Mouse (Mus musculus) heart, embryonic 15.5 days (tissue): ENCODE results near the gene Ctf2. TPM values are rescaled to one million over a fixed set of nuclear protein-coding genes. Genes with fewer than 3 reads are reported as not detected.

Source experiments
- ATAC-seq: fragments of 200-750 bp; cut with Nextera tagmentation; replicated peaks from 2 replicates; pipeline ENCODE4 v1.8.0; 2017; ENCODE audit warnings: low read depth, moderate TSS enrichment; ENCODE audit not compliant: insufficient number of reproducible peaks, insufficient read depth, low FRiP score
- H3K27ac ChIP-seq: fragments of 300-500 bp; sonication (generic); 2 replicates; pipeline ENCODE4 v1.5.1; 2015; ENCODE audit warnings: mild to moderate bottlenecking, inconsistent platforms
- H3K27me3 ChIP-seq: fragments of 300-500 bp; sonication (generic); 2 replicates; pipeline ENCODE4 v1.6.1; 2015; ENCODE audit warnings: inconsistent platforms
- H3K36me3 ChIP-seq: fragments of 300-500 bp; sonication (generic); 2 replicates; pipeline ENCODE4 v1.6.1; 2015; ENCODE audit warnings: mild to moderate bottlenecking, inconsistent platforms
- H3K4me1 ChIP-seq: fragments of 300-500 bp; sonication (generic); replicated peaks from 2 replicates; pipeline ENCODE4 v1.6.1; 2015; ENCODE audit warnings: inconsistent platforms
- H3K4me2 ChIP-seq: fragments of 300-500 bp; sonication (generic); 2 replicates; pipeline ENCODE4 v1.6.1; 2015; ENCODE audit warnings: inconsistent platforms, mild to moderate bottlenecking, moderate library complexity
- H3K4me3 ChIP-seq: fragments of 300-500 bp; sonication (generic); 2 replicates; pipeline ENCODE4 v1.5.1; 2015; ENCODE audit warnings: mild to moderate bottlenecking, inconsistent platforms
- H3K9ac ChIP-seq: fragments of 300-500 bp; sonication (generic); 2 replicates; pipeline ENCODE4 v1.6.1; 2015; ENCODE audit warnings: mild to moderate bottlenecking, inconsistent platforms
- H3K9me3 ChIP-seq: fragments of 300-500 bp; sonication (generic); replicated peaks from 2 replicates; pipeline ENCODE4 v1.6.1; 2016; ENCODE audit warnings: inconsistent platforms
- WGBS: fragments of 180-500 bp; shearing (Covaris S2); methylation state at CpG from one replicate; pipeline ENCODE4 v1.1.7; 2015; ENCODE audit warnings: mixed read lengths; 5-methylcytosine and 5-hydroxymethylcytosine counted together
- polyA plus RNA-seq: library from polyadenylated mRNA; unstranded; fragments of >200 nt; fragmentation: Nextera tagmentation; extraction: Ambion mirVana; gene quantifications from 2 replicates; pipeline ENCODE4 v1.2.1, GENCODE M21; 2015

Gene Ctf2
- polyA plus RNA-seq, 1 experiment from 2014 or later = 0.20 TPM

- peak; percentile 9; the same call in 1 of the 2 replicates for ATAC-seq
- peaks cover 35% of the 10 kb centered on the region for H3K4me1 ChIP-seq
- 2% methylated on average over 27 of the region's 27 CpGs for WGBS
- H3K27me3 ChIP-seq = no peaks in the 10 kb centered on the region
- peak overlapping the region; percentile 87 for H3K27ac ChIP-seq
- H3K4me3 ChIP-seq = peak overlapping the region; percentile 83
- no peaks in the 10 kb centered on the region for H3K9me3 ChIP-seq
- peak overlapping the region; percentile 97 for H3K4me2 ChIP-seq
- peaks cover 4% of the 10 kb centered on the region; the same call in 1 of the 2 replicates for H3K36me3 ChIP-seq
- peak overlapping the region; percentile 91 for H3K9ac ChIP-seq
Measured at GRCm38 (mm10) chr7:127770039-127770905, 38.3 kb upstream of the Ctf2 start.

- Histone ChIP-seq H3K9me3 (no peaks in the 10 kb centered on the region), H3K27ac (peak within 1 kb of the TSS; percentile 87), H3K27me3 (no peaks in the 10 kb centered on the region), H3K4me2 (peak within 1 kb of the TSS; percentile 97), H3K4me1 (peaks cover 35% of the 10 kb centered on the region), H3K9ac (peak within 1 kb of the TSS; percentile 91), H3K4me3 (peak within 1 kb of the TSS; percentile 83), H3K36me3 (peaks cover 10% of the 10 kb centered on the region; the same call in 1 of the 2 replicates)
- peak; percentile 85 for ATAC-seq
- 0% methylated on average over 24 of the region's 24 CpGs for WGBS
Measured at GRCm38 (mm10) chr7:127769651-127770038, 37.7 kb upstream of the Ctf2 start, which contains the start of gene Orai3. Gene Orai3, plus strand, starts transcription at chr7:127769815.

GRCm38 (mm10) chr7:127768997-127769593 is 37.1 kb upstream of the Ctf2 start:
- peak overlapping the region; percentile 83 for H3K4me3 ChIP-seq
- peaks cover 33% of the 10 kb centered on the region for H3K4me1 ChIP-seq
- ATAC-seq = peak; percentile 84
- 4% methylated on average over 16 of the region's 16 CpGs for WGBS
- no peaks in the 10 kb centered on the region for H3K9me3 ChIP-seq
- H3K27me3 ChIP-seq = no peaks in the 10 kb centered on the region
- peak overlapping the region; percentile 91 for H3K9ac ChIP-seq
- peaks cover 12% of the 10 kb centered on the region for H3K36me3 ChIP-seq
- peak overlapping the region; percentile 97 for H3K4me2 ChIP-seq
- peak overlapping the region; percentile 87 for H3K27ac ChIP-seq

- peaks cover 18% of the 10 kb centered on the region for H3K36me3 ChIP-seq
- peak overlapping the region; percentile 97; the same call in 1 of the 2 replicates for H3K4me2 ChIP-seq
- 62% methylated on average over 13 of the region's 13 CpGs for WGBS
- H3K27ac ChIP-seq = peak overlapping the region; percentile 7; the same call in 1 of the 2 replicates
- H3K4me1 ChIP-seq = peaks cover 28% of the 10 kb centered on the region
- H3K27me3 ChIP-seq = no peaks in the 10 kb centered on the region
- no peak overlapping the region for H3K4me3 ChIP-seq
- H3K9me3 ChIP-seq = no peaks in the 10 kb centered on the region
- H3K9ac ChIP-seq = no peak overlapping the region
- ATAC-seq = no peak
Measured at GRCm38 (mm10) chr7:127768346-127768996, 36.5 kb upstream of the Ctf2 start.

- no peak overlapping the region for H3K27ac ChIP-seq
- ATAC-seq = no peak
- no peak overlapping the region for H3K4me3 ChIP-seq
- H3K27me3 ChIP-seq = no peaks in the 10 kb centered on the region
- peaks cover 22% of the 10 kb centered on the region for H3K36me3 ChIP-seq
- H3K9ac ChIP-seq = no peak overlapping the region
- H3K4me2 ChIP-seq = no peak overlapping the region
- H3K4me1 ChIP-seq = peaks cover 28% of the 10 kb centered on the region
- WGBS = 90% methylated on average over 19 of the region's 19 CpGs
- H3K9me3 ChIP-seq = no peaks in the 10 kb centered on the region
Measured at GRCm38 (mm10) chr7:127767671-127768345, 35.8 kb upstream of the Ctf2 start.

GRCm38 (mm10) chr7:127766851-127767609 is 35.1 kb upstream of the Ctf2 start:
- ATAC-seq = no peak
- no peak overlapping the region for H3K4me3 ChIP-seq
- no peaks in the 10 kb centered on the region for H3K27me3 ChIP-seq
- no peak overlapping the region for H3K4me2 ChIP-seq
- H3K9ac ChIP-seq = no peak overlapping the region
- peaks cover 27% of the 10 kb centered on the region for H3K36me3 ChIP-seq
- H3K4me1 ChIP-seq = peaks cover 28% of the 10 kb centered on the region
- no peak overlapping the region for H3K27ac ChIP-seq
- WGBS = 70% methylated on average over 17 of the region's 17 CpGs
- no peaks in the 10 kb centered on the region for H3K9me3 ChIP-seq

- Histone ChIP-seq H3K27ac (no peak overlapping the region), H3K4me3 (no peak overlapping the region), H3K36me3 (peaks cover 27% of the 10 kb centered on the region), H3K27me3 (no peaks in the 10 kb centered on the region), H3K4me1 (peaks cover 24% of the 10 kb centered on the region), H3K4me2 (no peak overlapping the region), H3K9ac (no peak overlapping the region), H3K9me3 (no peaks in the 10 kb centered on the region)
- WGBS = 66% methylated on average over 2 of the region's 2 CpGs
- ATAC-seq = no peak
Measured at GRCm38 (mm10) chr7:127765756-127766155, 33.8 kb upstream of the Ctf2 start.

- no peaks in the 10 kb centered on the region for H3K27me3 ChIP-seq
- H3K4me2 ChIP-seq = no peak overlapping the region
- H3K4me3 ChIP-seq = no peak overlapping the region
- no peak overlapping the region for H3K27ac ChIP-seq
- 87% methylated on average over 4 of the region's 4 CpGs for WGBS
- no peak overlapping the region for H3K9ac ChIP-seq
- ATAC-seq = no peak
- H3K36me3 ChIP-seq = peaks cover 27% of the 10 kb centered on the region
- H3K4me1 ChIP-seq = peaks cover 22% of the 10 kb centered on the region
- H3K9me3 ChIP-seq = no peaks in the 10 kb centered on the region
Measured at GRCm38 (mm10) chr7:127763642-127764041, 31.7 kb upstream of the Ctf2 start.

GRCm38 (mm10) chr7:127761026-127761425 is 29.1 kb upstream of the Ctf2 start:
- H3K4me1 ChIP-seq = peaks cover 18% of the 10 kb centered on the region
- no peak overlapping the region for H3K4me2 ChIP-seq
- H3K36me3 ChIP-seq = peaks cover 36% of the 10 kb centered on the region
- no peaks in the 10 kb centered on the region for H3K9me3 ChIP-seq
- no peak overlapping the region for H3K27ac ChIP-seq
- ATAC-seq = no peak
- H3K27me3 ChIP-seq = no peaks in the 10 kb centered on the region
- H3K9ac ChIP-seq = no peak overlapping the region
- WGBS = 24% methylated on average over 7 of the region's 7 CpGs
- H3K4me3 ChIP-seq = no peak overlapping the region

- Histone ChIP-seq H3K9me3 (no peaks in the 10 kb centered on the region), H3K36me3 (peaks cover 35% of the 10 kb centered on the region), H3K4me3 (no peak overlapping the region), H3K27ac (no peak overlapping the region), H3K4me2 (no peak overlapping the region), H3K27me3 (no peaks in the 10 kb centered on the region), H3K9ac (no peak overlapping the region), H3K4me1 (peaks cover 18% of the 10 kb centered on the region)
- no peak for ATAC-seq
- WGBS = 79% methylated on average over 3 of the region's 3 CpGs
Measured at GRCm38 (mm10) chr7:127760478-127760877, 28.5 kb upstream of the Ctf2 start.
